ENCODE assay signal across 8 mouse cellular contexts in genomic region chr1:161251417-161252265, GRCm38 (mm10). TPM values are rescaled to one million over a fixed set of nuclear protein-coding genes. Genes with fewer than 3 reads are reported as not detected.
DNase-seq lines count a peak whose midpoint lies in the region; ATAC-seq lines count a peak whose summit lies in the region.

No protein-coding gene starts in this region.

- DNase-seq in heart, postnatal 14 days, result no peak
- peak; percentile 78 for DNase-seq in lung, postnatal 36 days
- DNase-seq in thymus, postnatal 10 days (ENCODE audit: low spot score in 2 of 2), result peak; percentile 19 to 50
- no peak for DNase-seq in urinary bladder, postnatal 36 days (ENCODE audit: low spot score in 2 of 2)
- DNase-seq in left cerebral cortex, adult 11 months (ENCODE audit: low spot score), result no peak

- peaks cover 10 to 35% of the 10 kb centered on the region in 2 experiments for H3K4me1 ChIP-seq in heart, embryonic 14.5 days (ENCODE audit: control insufficient read depth in 2 of 2, insufficient read depth in 2 of 2, low read length in 2 of 2)
- H3K4me1 ChIP-seq in hindbrain, embryonic 13.5 days (replicated peaks), result peaks cover 37% of the 10 kb centered on the region

- peak overlapping the region; percentile 16 to 61; a peak in 3 of 4 replicates for H3K4me3 ChIP-seq in heart, embryonic 14.5 days (ENCODE audit: control insufficient read depth in 1 of 2, insufficient read depth in 1 of 2, low read depth in 1 of 2, low read length in 2 of 2)
- peak overlapping the region; percentile 92 for H3K4me3 ChIP-seq in hindbrain, embryonic 13.5 days

- no peaks in the 10 kb centered on the region for H3K9me3 ChIP-seq in heart, embryonic 14.5 days (ENCODE audit: control insufficient read depth, low read length)
- no peaks in the 10 kb centered on the region for H3K9me3 ChIP-seq in hindbrain, embryonic 13.5 days

- peak overlapping the region; percentile 75 for H3K4me2 ChIP-seq in heart, embryonic 14.5 days (ENCODE audit: low read length)
- peak overlapping the region; percentile 92 for H3K4me2 ChIP-seq in hindbrain, embryonic 13.5 days

- H3K27ac ChIP-seq in heart, embryonic 14.5 days (replicated peaks in 1 of 2; ENCODE audit: control insufficient read depth in 1 of 2, insufficient read depth in 1 of 2, low read depth in 2 of 2, low read length in 2 of 2), result no peak overlapping the region
- no peak overlapping the region for H3K27ac ChIP-seq in hindbrain, embryonic 13.5 days

- H3K27me3 ChIP-seq in heart, embryonic 14.5 days (ENCODE audit: control insufficient read depth, insufficient read depth, low read length), result no peaks in the 10 kb centered on the region; the same call in 1 of the 2 replicates
- H3K27me3 ChIP-seq in hindbrain, embryonic 13.5 days, result peaks cover 13% of the 10 kb centered on the region

- no peak for ATAC-seq in heart, embryonic 14.5 days (ENCODE audit: insufficient number of reproducible peaks, insufficient read depth, low FRiP score, low read depth)
- ATAC-seq in activated CD4-positive, CD25-positive, alpha-beta regulatory T cell, adult 4 months, result peak; percentile 79
- no peak for ATAC-seq in hindbrain, embryonic 13.5 days (ENCODE audit: low FRiP score)

- no peak overlapping the region for H3K9ac ChIP-seq in heart, embryonic 14.5 days (ENCODE audit: low read length)
- H3K9ac ChIP-seq in hindbrain, embryonic 13.5 days, result 0 out of 2 replicates have a peak overlapping the region, but pooled peaks have one; percentile 94

- peaks cover 6% of the 10 kb centered on the region for H3K36me3 ChIP-seq in heart, embryonic 14.5 days (ENCODE audit: control insufficient read depth, insufficient read depth, low read length)
- H3K36me3 ChIP-seq in hindbrain, embryonic 13.5 days, result no peaks in the 10 kb centered on the region

- intact Hi-C loops in heart, postnatal 14 days (cut with DNase I), result loop anchor here (10.0 kb wide), 1 partner anchor 117 kb away; the partner anchor contains the start of gene Klhl20

- 67% methylated on average over 9 of the region's 9 CpGs for WGBS in heart, embryonic 14.5 days
- 73% methylated on average over 9 of the region's 9 CpGs for WGBS in hindbrain, embryonic 13.5 days

RNA-seq across cellular contexts. Expression of gene Prdx6, which starts 0.6 kb away (rescaled TPM):
- polyA plus RNA-seq in heart, embryonic 14.5 days (2014; fragmentation: Nextera tagmentation; extraction: Ambion mirVana), result 383 and 410 TPM in 2 replicates
- 100 to 1,000 TPM; 208 to 228 TPM for total RNA-seq in heart, postnatal 14 days (2021)
- 100 to 1,000 TPM; 287 to 330 TPM for polyA plus RNA-seq in activated CD4-positive, CD25-positive, alpha-beta regulatory T cell, adult 4 months (2017; shearing (Covaris generic))
- 209 and 223 TPM in 2 replicates for polyA plus RNA-seq in hindbrain, embryonic 13.5 days (2015; fragmentation: Nextera tagmentation; extraction: Ambion mirVana)

Comparison
In these comparisons a context has a peak if more than half of its experiments do, and no peak if none do; other contexts are left out.
1. DNase-seq: peak in lung, postnatal 36 days (single experiment) and thymus, postnatal 10 days (2 of 2); none in heart, postnatal 14 days (0 of 2), urinary bladder, postnatal 36 days (0 of 2) and left cerebral cortex, adult 11 months (single experiment).